Mouse (Mus musculus) neural tube, embryonic 11.5 days (tissue): ENCODE results near the gene Col13a1. TPM values are rescaled to one million over a fixed set of nuclear protein-coding genes. Genes with fewer than 3 reads are reported as not detected.

Experiments used
- ATAC-seq: fragments of 200-750 bp; cut with Nextera tagmentation; 2 replicates; pipeline ENCODE4 v1.8.0; 2017; ENCODE audit warnings: moderate number of reproducible peaks, mild to moderate bottlenecking, moderate TSS enrichment, moderate library complexity; ENCODE audit not compliant: insufficient read depth, low FRiP score, low TSS enrichment
- DNase-seq: peaks from one replicate; pipeline ENCODE4 v3.0.0-alpha.2; 2015; ENCODE audit warnings: low spot score
- H3K27ac ChIP-seq: fragments of 300-500 bp; sonication (generic); 2 replicates; pipeline ENCODE4 v1.5.1; 2014; ENCODE audit warnings: low read depth, mild to moderate bottlenecking, low read length
- H3K27me3 ChIP-seq: fragments of 300-500 bp; sonication (generic); 2 replicates; pipeline ENCODE4 v1.6.1; 2014; ENCODE audit warnings: mild to moderate bottlenecking, low read length, mixed read lengths; ENCODE audit not compliant: control insufficient read depth, insufficient read depth
- H3K36me3 ChIP-seq: fragments of 300-500 bp; sonication (generic); 2 replicates; pipeline ENCODE4 v1.6.1; 2014; ENCODE audit warnings: mild to moderate bottlenecking, low read length, moderate library complexity, mixed read lengths; ENCODE audit not compliant: control insufficient read depth, insufficient read depth
- H3K4me1 ChIP-seq: fragments of 300-500 bp; sonication (generic); 2 replicates; pipeline ENCODE4 v1.6.1; 2014; ENCODE audit warnings: low read length, mixed read lengths; ENCODE audit not compliant: control insufficient read depth, insufficient read depth
- H3K4me2 ChIP-seq: fragments of 300-500 bp; sonication (generic); 2 replicates; pipeline ENCODE4 v1.6.1; 2014; ENCODE audit warnings: low read depth, mild to moderate bottlenecking, moderate library complexity
- H3K4me3 ChIP-seq: fragments of 300-500 bp; sonication (generic); 2 replicates; pipeline ENCODE4 v1.5.1; 2014; ENCODE audit warnings: low read depth, low read length
- H3K9ac ChIP-seq: fragments of 300-500 bp; sonication (generic); 2 replicates; pipeline ENCODE4 v1.6.1; 2014; ENCODE audit warnings: mild to moderate bottlenecking, low read length
- H3K9me3 ChIP-seq: fragments of 300-500 bp; sonication (generic); 2 replicates; pipeline ENCODE4 v1.6.1; 2016; ENCODE audit warnings: low read length; ENCODE audit not compliant: control insufficient read depth
- WGBS: fragments of 180-500 bp; shearing (Covaris S2); extraction: QIAGEN DNeasy Blood & Tissue Kit; methylation state at CpG from one replicate; pipeline ENCODE4 v1.1.7; 2014; 5-methylcytosine and 5-hydroxymethylcytosine counted together
- polyA plus RNA-seq: library from polyadenylated mRNA; unstranded; fragments of >200 nt; fragmentation: Nextera tagmentation; extraction: Ambion mirVana; gene quantifications from 2 replicates; pipeline ENCODE4 v1.2.1, GENCODE M21; 2014

Col13a1 gene
- 1.6 and 2.4 TPM in 2 replicates for polyA plus RNA-seq

- Histone ChIP-seq H3K9me3 (no peaks in the 10 kb centered on the region), H3K4me1 (peaks cover 10% of the 10 kb centered on the region), H3K27ac (no peak within 1 kb of the TSS), H3K4me2 (peak within 1 kb of the TSS; percentile 71), H3K4me3 (peak within 1 kb of the TSS; percentile 32), H3K36me3 (no peaks in the 10 kb centered on the region), H3K27me3 (peaks cover 42% of the 10 kb centered on the region), H3K9ac (peak within 1 kb of the TSS; percentile 15)
- DNase-seq = peak; percentile 61
- under 1% methylated on average over 38 of the region's 41 CpGs for WGBS
- no peak for ATAC-seq
Observed at GRCm38 (mm10) chr10:61978866-61979340, at the start of gene Col13a1. Gene Col13a1, minus strand, starts transcription at chr10:61979108.

- ATAC-seq (no peak), DNase-seq (peak; percentile 37)
- no peak overlapping the region for H3K4me2 ChIP-seq
- H3K9me3 ChIP-seq = no peaks in the 10 kb centered on the region
- H3K27me3 ChIP-seq = no peaks in the 10 kb centered on the region
- no peak overlapping the region for H3K27ac ChIP-seq
- WGBS = 43% methylated on average over 12 of the region's 12 CpGs
- H3K4me3 ChIP-seq = no peak overlapping the region
- H3K36me3 ChIP-seq = no peaks in the 10 kb centered on the region
- H3K9ac ChIP-seq = no peak overlapping the region
- H3K4me1 ChIP-seq = no peaks in the 10 kb centered on the region; the same call in 1 of the 2 replicates
Observed at GRCm38 (mm10) chr10:62027699-62028098, 48.8 kb upstream of the Col13a1 start.

GRCm38 (mm10) chr10:62023821-62024551 is 45.1 kb upstream of the Col13a1 start:
- H3K27me3 ChIP-seq = no peaks in the 10 kb centered on the region
- H3K9me3 ChIP-seq = no peaks in the 10 kb centered on the region
- ATAC-seq (no peak), DNase-seq (no peak)
- H3K27ac ChIP-seq = no peak overlapping the region
- H3K36me3 ChIP-seq = no peaks in the 10 kb centered on the region
- 56% methylated on average over 19 of the region's 19 CpGs for WGBS
- H3K9ac ChIP-seq = no peak overlapping the region
- no peak overlapping the region for H3K4me3 ChIP-seq
- peaks cover 4% of the 10 kb centered on the region; the same call in 1 of the 2 replicates for H3K4me1 ChIP-seq
- H3K4me2 ChIP-seq = no peak overlapping the region

GRCm38 (mm10) chr10:62020068-62020620 is 41.2 kb upstream of the Col13a1 start:
- no peak overlapping the region for H3K4me2 ChIP-seq
- no peak overlapping the region for H3K27ac ChIP-seq
- DNase-seq = no peak
- H3K9me3 ChIP-seq = no peaks in the 10 kb centered on the region
- no peaks in the 10 kb centered on the region for H3K27me3 ChIP-seq
- no peak overlapping the region for H3K9ac ChIP-seq
- WGBS = 13% methylated on average over 7 of the region's 7 CpGs
- no peak for ATAC-seq
- H3K4me3 ChIP-seq = no peak overlapping the region
- H3K4me1 ChIP-seq = peaks cover 4% of the 10 kb centered on the region; the same call in 1 of the 2 replicates
- H3K36me3 ChIP-seq = no peaks in the 10 kb centered on the region

- Histone ChIP-seq H3K9me3 (no peaks in the 10 kb centered on the region), H3K27me3 (no peaks in the 10 kb centered on the region), H3K9ac (no peak overlapping the region), H3K4me3 (no peak overlapping the region), H3K27ac (no peak overlapping the region), H3K4me2 (no peak overlapping the region), H3K36me3 (no peaks in the 10 kb centered on the region), H3K4me1 (peaks cover 4% of the 10 kb centered on the region; the same call in 1 of the 2 replicates)
- 20% methylated on average over 13 of the region's 16 CpGs for WGBS
- DNase-seq (no peak), ATAC-seq (no peak)
Observed at GRCm38 (mm10) chr10:62019386-62020067, 40.6 kb upstream of the Col13a1 start.

DNA sequence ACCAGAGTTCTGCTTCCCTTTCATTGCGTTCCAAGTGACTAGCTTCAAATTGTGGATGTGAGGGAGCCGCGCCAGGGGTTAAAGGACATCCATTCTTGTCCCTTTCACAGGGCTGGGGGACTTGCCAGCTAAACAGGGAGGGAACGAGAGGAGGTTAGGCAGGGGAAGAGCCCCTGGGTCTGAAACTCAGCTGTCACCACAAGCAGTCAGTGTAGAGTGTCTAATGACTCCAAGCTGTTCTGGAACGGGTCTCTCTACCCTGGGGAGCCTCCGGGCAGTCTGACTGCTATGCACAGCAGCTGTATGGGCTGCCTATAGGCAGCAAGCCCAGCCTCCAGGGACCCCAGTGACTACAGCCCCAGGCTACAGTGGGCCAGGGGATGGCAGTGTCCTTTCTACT is 38.0 kb upstream of the Col13a1 start:
- H3K9me3 ChIP-seq = no peaks in the 10 kb centered on the region
- H3K4me1 ChIP-seq = peaks cover 4% of the 10 kb centered on the region; the same call in 1 of the 2 replicates
- no peak overlapping the region for H3K9ac ChIP-seq
- DNase-seq (peak; percentile 31), ATAC-seq (no peak)
- H3K4me3 ChIP-seq = no peak overlapping the region
- WGBS = 48% methylated on average over 6 of the region's 6 CpGs
- H3K27me3 ChIP-seq = no peaks in the 10 kb centered on the region
- no peak overlapping the region for H3K4me2 ChIP-seq
- no peak overlapping the region for H3K27ac ChIP-seq
- H3K36me3 ChIP-seq = no peaks in the 10 kb centered on the region

DNA sequence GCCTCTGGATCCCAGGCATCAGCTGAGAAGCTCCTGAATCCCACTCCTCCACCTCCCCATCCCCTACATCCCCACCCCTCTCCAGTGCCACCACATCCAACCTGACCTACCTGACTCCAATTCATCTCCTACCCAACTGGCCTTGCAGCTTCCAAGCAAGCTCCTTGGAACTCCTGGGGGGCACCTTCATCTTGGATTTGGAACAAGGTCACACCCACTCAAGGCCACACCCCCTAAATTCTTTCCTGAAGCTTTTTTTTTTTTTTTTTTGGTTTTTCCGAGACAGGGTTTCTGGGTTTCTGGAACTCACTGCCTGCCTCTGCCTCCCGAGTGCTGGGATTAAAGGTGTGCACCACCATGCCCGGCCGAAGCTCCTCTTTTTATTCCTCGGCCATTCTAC is 34.3 kb upstream of the Col13a1 start:
- DNase-seq (no peak), ATAC-seq (no peak)
- Histone ChIP-seq H3K27me3 (no peaks in the 10 kb centered on the region), H3K4me2 (no peak overlapping the region), H3K27ac (no peak overlapping the region), H3K9me3 (no peaks in the 10 kb centered on the region), H3K4me1 (no peaks in the 10 kb centered on the region; the same call in 1 of the 2 replicates), H3K9ac (no peak overlapping the region), H3K4me3 (no peak overlapping the region), H3K36me3 (no peaks in the 10 kb centered on the region)
- 82% methylated on average over 5 of the region's 5 CpGs for WGBS

DNA sequence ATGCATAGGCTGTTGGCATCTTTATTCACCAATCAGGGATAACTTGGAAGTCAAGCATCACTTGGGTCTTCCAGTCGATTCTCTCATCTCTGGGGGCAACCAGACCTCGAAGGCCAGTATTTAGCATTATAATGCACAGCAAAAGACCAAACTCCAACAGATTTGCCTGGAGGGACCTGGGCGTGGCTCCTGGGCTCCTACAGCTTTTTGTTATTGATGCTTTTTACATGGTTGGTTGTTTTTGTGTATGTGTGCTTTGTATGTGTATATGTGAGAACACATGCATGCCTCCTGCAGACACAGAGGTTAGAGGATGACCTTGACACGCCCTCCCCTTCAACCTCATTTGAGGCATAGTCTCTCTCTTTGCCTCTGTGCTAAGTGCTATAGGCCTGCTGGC is 33.5 kb upstream of the Col13a1 start:
- H3K36me3 ChIP-seq = no peaks in the 10 kb centered on the region
- H3K9ac ChIP-seq = no peak overlapping the region
- no peak overlapping the region for H3K27ac ChIP-seq
- H3K4me2 ChIP-seq = no peak overlapping the region
- no peaks in the 10 kb centered on the region; the same call in 1 of the 2 replicates for H3K4me1 ChIP-seq
- no peaks in the 10 kb centered on the region for H3K9me3 ChIP-seq
- ATAC-seq (no peak), DNase-seq (no peak)
- H3K27me3 ChIP-seq = no peaks in the 10 kb centered on the region
- 79% methylated on average over 4 of the region's 4 CpGs for WGBS
- no peak overlapping the region for H3K4me3 ChIP-seq
